Mouse (Mus musculus): ENCODE measurements around the gene Aldh1a1. TPM values are rescaled to one million over a fixed set of nuclear protein-coding genes. Genes with fewer than 3 reads are reported as not detected.

Gene Aldh1a1
- polyA plus RNA-seq, 1 experiment, result 0.02 TPM

DNA sequence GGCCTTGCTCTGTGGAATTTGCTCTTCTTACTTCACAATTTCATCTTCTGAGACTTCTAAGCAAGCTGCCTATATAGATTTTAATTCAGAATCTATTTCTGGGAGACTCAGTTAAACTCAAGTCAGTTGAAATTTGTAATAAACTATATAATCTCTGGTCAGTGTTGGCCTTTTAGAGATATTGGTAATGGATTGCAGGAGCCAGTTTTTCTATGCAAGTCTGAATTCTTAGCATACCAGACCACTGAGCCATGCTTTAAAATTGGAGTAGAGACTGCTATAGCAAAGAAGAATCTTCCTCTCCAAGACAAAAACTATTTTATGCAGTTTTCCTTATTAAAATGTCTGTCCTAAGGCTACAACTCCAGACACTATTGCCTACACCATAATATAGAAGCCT is 4.0 kb downstream of the Aldh1a1 start:
- Histone ChIP-seq H3K79me3 (ENCODE audit: low read depth) (no peaks in the 10 kb centered on the region), H3K79me2 (ENCODE audit: control insufficient read depth, insufficient read depth) (no peaks in the 10 kb centered on the region)
- TF ChIP-seq FOSL1 (IDR thresholded peaks at IDR 0.05; ENCODE audit: insufficient read depth, low read length, poor library complexity, severe bottlenecking) (no peak), CTCF (IDR thresholded peaks at IDR 0.05; ENCODE audit: control insufficient read depth, insufficient read depth, insufficient read length) (no peak), MYOG (IDR thresholded peaks at IDR 0.05; ENCODE audit: control insufficient read depth, extremely low read depth, insufficient read length) (no peak), MYOD1 (IDR thresholded peaks at IDR 0.05; ENCODE audit: control insufficient read depth, insufficient read length, low read depth) (no peak), MAX (IDR thresholded peaks at IDR 0.05) (no peak), USF1 (IDR thresholded peaks at IDR 0.05; ENCODE audit: low read depth) (no peak), CEBPB (IDR thresholded peaks at IDR 0.05; ENCODE audit: low read depth) (no peak)

DNA sequence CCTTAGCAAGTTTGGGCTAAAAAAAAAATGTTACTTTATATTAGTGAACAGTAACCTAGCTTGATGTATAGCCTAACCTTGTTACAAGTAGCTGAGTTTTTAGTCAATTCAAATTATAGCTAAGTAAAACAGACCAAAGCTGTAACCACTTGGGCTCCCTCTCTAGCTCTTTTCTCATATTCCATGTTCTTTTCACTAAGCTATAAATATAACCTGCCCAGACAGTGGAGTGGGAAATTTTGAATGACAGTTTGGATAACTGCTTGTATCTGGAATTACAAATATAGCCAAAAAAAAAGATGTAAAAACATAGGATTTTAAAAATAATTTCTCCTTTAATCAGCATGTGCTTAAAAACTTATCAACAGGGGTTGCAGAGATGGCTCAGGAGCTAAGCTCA is 12.8 kb downstream of the Aldh1a1 start:
- TF ChIP-seq MYOG (IDR thresholded peaks at IDR 0.05; ENCODE audit: control insufficient read depth, extremely low read depth, insufficient read length) (no peak), FOSL1 (IDR thresholded peaks at IDR 0.05; ENCODE audit: insufficient read depth, low read length, poor library complexity, severe bottlenecking) (no peak), CTCF (IDR thresholded peaks at IDR 0.05; ENCODE audit: control insufficient read depth, insufficient read depth, insufficient read length) (no peak), USF1 (IDR thresholded peaks at IDR 0.05; ENCODE audit: low read depth) (no peak), CEBPB (IDR thresholded peaks at IDR 0.05; ENCODE audit: low read depth) (no peak), MYOD1 (IDR thresholded peaks at IDR 0.05; ENCODE audit: control insufficient read depth, insufficient read length, low read depth) (no peak), MAX (IDR thresholded peaks at IDR 0.05) (no peak)
- no peaks in the 10 kb centered on the region for H3K79me3 ChIP-seq (ENCODE audit: low read depth)
- H3K4me3 ChIP-seq (ENCODE audit: insufficient read depth, poor library complexity, severe bottlenecking), result no peak overlapping the region
- no peaks in the 10 kb centered on the region for H3K27me3 ChIP-seq (ENCODE audit: control insufficient read depth, insufficient read depth, insufficient read length)
- H3ac ChIP-seq (ENCODE audit: control insufficient read depth, insufficient read length, low read depth), result no peak overlapping the region
- H3K36me3 ChIP-seq (ENCODE audit: control insufficient read depth, insufficient read depth), result no peaks in the 10 kb centered on the region
- no peaks in the 10 kb centered on the region for H3K79me2 ChIP-seq (ENCODE audit: control insufficient read depth, insufficient read depth)

More for the DNA sequence above, 4.0 kb downstream of the Aldh1a1 start:
- H3ac ChIP-seq (ENCODE audit: control insufficient read depth, insufficient read length, low read depth), result no peak overlapping the region
- no peak overlapping the region for H3K4me3 ChIP-seq (ENCODE audit: insufficient read depth, poor library complexity, severe bottlenecking)
- no peaks in the 10 kb centered on the region for H3K36me3 ChIP-seq (ENCODE audit: control insufficient read depth, insufficient read depth)
- H3K27me3 ChIP-seq (ENCODE audit: control insufficient read depth, insufficient read depth, insufficient read length), result no peaks in the 10 kb centered on the region

DNA sequence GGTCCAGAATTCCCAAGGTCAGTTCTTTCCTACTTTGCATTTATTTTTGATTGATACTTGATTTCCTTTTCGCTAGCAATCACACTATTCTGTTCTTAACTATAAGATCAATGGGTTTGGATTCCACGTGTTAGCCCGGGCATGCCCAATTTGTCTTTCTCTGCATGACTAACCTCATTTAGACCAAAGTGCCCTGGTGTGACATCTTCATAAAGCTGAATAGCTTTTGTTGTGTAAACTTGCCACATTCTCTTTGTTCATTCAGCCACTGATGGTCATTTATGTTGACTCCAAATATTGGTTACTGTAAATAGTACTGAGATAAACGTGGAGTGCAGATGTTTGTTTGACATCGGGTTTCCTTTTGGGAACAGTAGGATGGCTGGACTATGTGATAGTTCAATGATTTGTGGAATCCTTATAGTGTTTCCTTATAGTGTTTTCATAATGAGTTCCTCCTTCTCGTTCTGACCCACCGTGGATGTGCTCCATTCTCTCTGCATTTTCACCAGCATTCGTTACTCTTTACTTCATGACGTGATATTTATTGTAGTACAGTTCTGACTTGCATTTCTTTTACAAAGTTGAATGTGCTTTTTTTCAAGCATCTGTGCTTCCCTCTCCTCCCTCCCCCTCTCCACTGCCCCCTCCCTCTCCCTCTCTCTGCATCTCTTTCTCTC is 14.6 kb downstream of the Aldh1a1 start:
- Histone ChIP-seq H3K79me2 (ENCODE audit: control insufficient read depth, insufficient read depth) (no peaks in the 10 kb centered on the region), H3K79me3 (ENCODE audit: low read depth) (no peaks in the 10 kb centered on the region), H3ac (ENCODE audit: control insufficient read depth, insufficient read length, low read depth) (no peak overlapping the region), H3K4me3 (ENCODE audit: insufficient read depth, poor library complexity, severe bottlenecking) (no peak overlapping the region), H3K27me3 (ENCODE audit: control insufficient read depth, insufficient read depth, insufficient read length) (no peaks in the 10 kb centered on the region), H3K36me3 (ENCODE audit: control insufficient read depth, insufficient read depth) (no peaks in the 10 kb centered on the region)
- TF ChIP-seq MYOG (IDR thresholded peaks at IDR 0.05; ENCODE audit: control insufficient read depth, extremely low read depth, insufficient read length), result no peak
- TF ChIP-seq USF1 (IDR thresholded peaks at IDR 0.05; ENCODE audit: low read depth), result no peak
- no peak for TF ChIP-seq MYOD1 (IDR thresholded peaks at IDR 0.05; ENCODE audit: control insufficient read depth, insufficient read length, low read depth)
- no peak for TF ChIP-seq CEBPB (IDR thresholded peaks at IDR 0.05; ENCODE audit: low read depth)
- no peak for TF ChIP-seq FOSL1 (IDR thresholded peaks at IDR 0.05; ENCODE audit: insufficient read depth, low read length, poor library complexity, severe bottlenecking)
- TF ChIP-seq MAX (IDR thresholded peaks at IDR 0.05), result no peak
- no peak for TF ChIP-seq CTCF (IDR thresholded peaks at IDR 0.05; ENCODE audit: control insufficient read depth, insufficient read depth, insufficient read length)

DNA sequence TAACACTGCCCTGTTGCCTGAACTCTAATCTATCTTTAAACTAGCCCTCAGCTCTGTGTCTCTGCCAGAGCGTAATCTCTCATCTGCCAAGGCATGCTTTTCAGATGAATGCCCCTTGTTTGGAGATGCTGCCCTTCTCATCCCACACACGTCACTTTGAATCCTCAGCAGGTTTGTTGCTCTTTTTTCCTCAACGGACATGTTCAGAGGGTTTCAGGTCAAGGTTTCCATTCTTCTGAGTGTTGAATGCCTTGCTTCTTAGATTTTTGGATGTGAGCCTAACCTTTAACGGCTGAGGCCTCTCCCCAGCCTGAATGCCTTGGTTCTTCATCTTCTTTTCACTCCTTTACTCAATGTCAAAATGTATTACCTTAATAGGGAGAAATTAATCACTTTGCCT is 16.1 kb downstream of the Aldh1a1 start:
- Histone ChIP-seq H3K4me3 (ENCODE audit: insufficient read depth, poor library complexity, severe bottlenecking) (no peak overlapping the region), H3K36me3 (ENCODE audit: control insufficient read depth, insufficient read depth) (no peaks in the 10 kb centered on the region), H3K79me3 (ENCODE audit: low read depth) (no peaks in the 10 kb centered on the region), H3K79me2 (ENCODE audit: control insufficient read depth, insufficient read depth) (no peaks in the 10 kb centered on the region), H3K27me3 (ENCODE audit: control insufficient read depth, insufficient read depth, insufficient read length) (no peaks in the 10 kb centered on the region), H3ac (ENCODE audit: control insufficient read depth, insufficient read length, low read depth) (no peak overlapping the region)
- no peak for TF ChIP-seq MAX (IDR thresholded peaks at IDR 0.05)
- no peak for TF ChIP-seq FOSL1 (IDR thresholded peaks at IDR 0.05; ENCODE audit: insufficient read depth, low read length, poor library complexity, severe bottlenecking)
- no peak for TF ChIP-seq MYOG (IDR thresholded peaks at IDR 0.05; ENCODE audit: control insufficient read depth, extremely low read depth, insufficient read length)
- no peak for TF ChIP-seq USF1 (IDR thresholded peaks at IDR 0.05; ENCODE audit: low read depth)
- no peak for TF ChIP-seq CTCF (IDR thresholded peaks at IDR 0.05; ENCODE audit: control insufficient read depth, insufficient read depth, insufficient read length)
- no peak for TF ChIP-seq MYOD1 (IDR thresholded peaks at IDR 0.05; ENCODE audit: control insufficient read depth, insufficient read length, low read depth)
- no peak for TF ChIP-seq CEBPB (IDR thresholded peaks at IDR 0.05; ENCODE audit: low read depth)

DNA sequence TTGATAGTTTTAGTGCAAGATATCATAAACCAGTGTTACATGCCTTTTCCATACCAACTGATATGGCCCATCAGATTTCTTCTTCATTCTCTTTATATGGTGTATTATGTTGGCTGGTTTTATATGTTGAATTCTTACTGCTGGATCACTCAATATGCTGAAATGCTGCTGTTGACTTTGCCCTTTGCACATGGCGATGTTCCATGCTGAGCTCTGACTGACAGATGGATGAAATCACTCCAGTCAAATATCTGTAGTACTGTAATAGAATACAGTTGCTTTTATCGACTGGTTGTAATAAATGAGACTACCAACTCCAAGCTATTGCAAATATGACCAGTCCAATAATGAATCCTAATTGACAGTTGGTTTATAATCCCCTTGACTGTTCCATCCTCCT is 19.5 kb downstream of the Aldh1a1 start:
- TF ChIP-seq MAX (IDR thresholded peaks at IDR 0.05), result no peak
- no peak for TF ChIP-seq CEBPB (IDR thresholded peaks at IDR 0.05; ENCODE audit: low read depth)
- no peak for TF ChIP-seq CTCF (IDR thresholded peaks at IDR 0.05; ENCODE audit: control insufficient read depth, insufficient read depth, insufficient read length)
- TF ChIP-seq FOSL1 (IDR thresholded peaks at IDR 0.05; ENCODE audit: insufficient read depth, low read length, poor library complexity, severe bottlenecking), result no peak
- no peak for TF ChIP-seq USF1 (IDR thresholded peaks at IDR 0.05; ENCODE audit: low read depth)
- TF ChIP-seq MYOG (IDR thresholded peaks at IDR 0.05; ENCODE audit: control insufficient read depth, extremely low read depth, insufficient read length), result no peak
- TF ChIP-seq MYOD1 (IDR thresholded peaks at IDR 0.05; ENCODE audit: control insufficient read depth, insufficient read length, low read depth), result no peak
- H3K27me3 ChIP-seq (ENCODE audit: control insufficient read depth, insufficient read depth, insufficient read length), result no peaks in the 10 kb centered on the region

More for the DNA sequence above, 19.5 kb downstream of the Aldh1a1 start:
- no peak overlapping the region for H3ac ChIP-seq (ENCODE audit: control insufficient read depth, insufficient read length, low read depth)
- no peaks in the 10 kb centered on the region for H3K79me2 ChIP-seq (ENCODE audit: control insufficient read depth, insufficient read depth)
- no peaks in the 10 kb centered on the region for H3K79me3 ChIP-seq (ENCODE audit: low read depth)
- H3K36me3 ChIP-seq (ENCODE audit: control insufficient read depth, insufficient read depth), result no peaks in the 10 kb centered on the region
- no peak overlapping the region for H3K4me3 ChIP-seq (ENCODE audit: insufficient read depth, poor library complexity, severe bottlenecking)

All from C2C12 (cell line).